Mouse (Mus musculus) thymus, adult 2 months (tissue): ENCODE measurements around the gene Ophn1.

Experiments
- CTCF ChIP-seq: fragments of 200-500 bp; IDR thresholded peaks from 2 replicates; pipeline ENCODE4 v1.5.1; 2012; ENCODE audit warnings: mild to moderate bottlenecking, control low read depth, low read length, moderate library complexity, borderline replicate concordance; ENCODE audit not compliant: control insufficient read depth, poor library complexity, insufficient read depth; ENCODE audit errors: extremely low read depth
- POLR2A ChIP-seq: fragments of 200-500 bp; IDR thresholded peaks from 2 replicates; pipeline ENCODE4 v1.6.1; 2012; ENCODE audit warnings: mild to moderate bottlenecking, low read length, control low read depth, moderate library complexity; ENCODE audit not compliant: control insufficient read depth, poor library complexity, insufficient read depth; ENCODE audit errors: extremely low read depth

DNA sequence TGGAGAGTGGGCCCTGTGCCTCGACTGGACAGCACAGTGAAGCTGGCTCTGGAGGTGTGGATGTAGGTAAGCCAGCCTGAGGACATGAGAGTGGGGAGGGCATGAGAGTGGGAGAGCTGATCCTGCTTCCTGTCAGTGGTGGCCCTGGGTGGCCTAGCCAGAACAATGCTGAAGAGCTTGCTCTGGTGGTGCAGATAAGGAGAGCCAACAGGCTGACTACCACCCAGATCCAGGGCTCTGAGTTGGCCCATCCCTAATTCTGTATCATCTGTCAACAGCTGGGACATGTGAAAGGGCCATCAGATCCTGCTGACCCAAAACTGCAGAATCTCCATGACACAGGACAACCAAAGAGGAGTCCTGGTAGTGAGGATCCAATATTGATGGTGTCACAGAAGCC, 18.1 kb upstream of the Ophn1 start:
- no peak for TF ChIP-seq CTCF
- no peak for TF ChIP-seq POLR2A
